Mouse (Mus musculus) megakaryocyte, embryonic 14.5 days (primary cell): ENCODE results near the gene Mapk10. TPM values are rescaled to one million over a fixed set of nuclear protein-coding genes. Genes with fewer than 3 reads are reported as not detected.

Experiments
- H3K27me3 ChIP-seq: replicated peaks from 2 replicates; pipeline ENCODE3; 2012; ENCODE audit warnings: inconsistent platforms
- H3K36me3 ChIP-seq: replicated peaks from 2 replicates; pipeline ENCODE3; 2012; ENCODE audit warnings: low read length, inconsistent platforms, mixed read lengths
- H3K4me1 ChIP-seq: 2 replicates; pipeline ENCODE4 v1.6.1; 2012; ENCODE audit warnings: inconsistent platforms
- H3K4me3 ChIP-seq: replicated peaks from 2 replicates; pipeline ENCODE3; 2012; ENCODE audit warnings: moderate library complexity, mild to moderate bottlenecking, inconsistent platforms
- H3K9me3 ChIP-seq: 2 replicates; pipeline ENCODE4 v1.6.1; 2012; ENCODE audit warnings: inconsistent platforms
- FLI1 ChIP-seq: IDR thresholded peaks from 2 replicates; pipeline ENCODE4 v1.6.1; 2012; ENCODE audit warnings: low read length, inconsistent platforms, mixed read lengths
- GATA1 ChIP-seq: IDR thresholded peaks from 3 replicates; pipeline ENCODE4 v1.6.1; 2012; ENCODE audit warnings: mixed read lengths, low read length, inconsistent platforms, borderline replicate concordance
- polyA plus RNA-seq: library from polyadenylated mRNA; stranded (reverse); fragments of >175 nt; gene quantifications from 2 replicates; pipeline ENCODE4 v1.2.3, GENCODE M21; 2012; ENCODE audit warnings: low replicate concordance; ENCODE audit not compliant: insufficient read depth

Gene Mapk10
- not detected in 2 replicates for polyA plus RNA-seq

- Histone ChIP-seq H3K4me3 (no peak within 1 kb of the TSS), H3K36me3 (no peaks in the 10 kb centered on the region), H3K4me1 (peaks cover 3% of the 10 kb centered on the region; the same call in 1 of the 2 replicates), H3K27me3 (no peaks in the 10 kb centered on the region), H3K9me3 (peaks cover 31% of the 10 kb centered on the region)
- no peak for TF ChIP-seq GATA1
- TF ChIP-seq FLI1: no peak
Measured at GRCm38 (mm10) chr5:103211101-103211848, at the start of gene Mapk10. Gene Mapk10 (minus strand): TSS chr5:103211334.

GRCm38 (mm10) chr5:103256144-103256543 lies 45.0 kb upstream of the Mapk10 start:
- Histone ChIP-seq H3K27me3 (no peaks in the 10 kb centered on the region), H3K4me1 (no peaks in the 10 kb centered on the region), H3K36me3 (no peaks in the 10 kb centered on the region), H3K4me3 (no peak overlapping the region), H3K9me3 (peaks cover 28% of the 10 kb centered on the region)
- no peak for TF ChIP-seq GATA1
- no peak for TF ChIP-seq FLI1

GRCm38 (mm10) chr5:103242430-103242829 lies 31.3 kb upstream of the Mapk10 start:
- Histone ChIP-seq H3K9me3 (peaks cover 8% of the 10 kb centered on the region), H3K36me3 (no peaks in the 10 kb centered on the region), H3K27me3 (no peaks in the 10 kb centered on the region), H3K4me1 (no peaks in the 10 kb centered on the region), H3K4me3 (no peak overlapping the region)
- no peak for TF ChIP-seq FLI1

GRCm38 (mm10) chr5:103231822-103232221 lies 20.7 kb upstream of the Mapk10 start:
- H3K4me1 ChIP-seq: no peaks in the 10 kb centered on the region
- H3K27me3 ChIP-seq: no peaks in the 10 kb centered on the region
- peaks cover 19% of the 10 kb centered on the region for H3K9me3 ChIP-seq
- H3K4me3 ChIP-seq: no peak overlapping the region
- TF ChIP-seq GATA1 (no peak), FLI1 (no peak)
- H3K36me3 ChIP-seq: no peaks in the 10 kb centered on the region

- TF ChIP-seq GATA1 (no peak), FLI1 (no peak)
- Histone ChIP-seq H3K4me3 (no peak overlapping the region), H3K9me3 (peaks cover 24% of the 10 kb centered on the region), H3K4me1 (no peaks in the 10 kb centered on the region), H3K27me3 (no peaks in the 10 kb centered on the region), H3K36me3 (no peaks in the 10 kb centered on the region)
Measured at GRCm38 (mm10) chr5:103230334-103230733, 19.2 kb upstream of the Mapk10 start.

- Histone ChIP-seq H3K4me1 (no peaks in the 10 kb centered on the region), H3K27me3 (no peaks in the 10 kb centered on the region), H3K9me3 (peaks cover 34% of the 10 kb centered on the region), H3K4me3 (no peak overlapping the region), H3K36me3 (no peaks in the 10 kb centered on the region)
- TF ChIP-seq FLI1 (no peak), GATA1 (no peak)
Measured at GRCm38 (mm10) chr5:103229321-103229720, 18.2 kb upstream of the Mapk10 start.

GRCm38 (mm10) chr5:103221997-103222396 lies 10.9 kb upstream of the Mapk10 start:
- Histone ChIP-seq H3K4me3 (no peak overlapping the region), H3K36me3 (no peaks in the 10 kb centered on the region), H3K9me3 (peaks cover 24% of the 10 kb centered on the region), H3K27me3 (no peaks in the 10 kb centered on the region), H3K4me1 (no peaks in the 10 kb centered on the region)
- TF ChIP-seq GATA1 (no peak), FLI1 (no peak)

- H3K27me3 ChIP-seq: no peaks in the 10 kb centered on the region
- TF ChIP-seq FLI1 (no peak), GATA1 (no peak)
- H3K4me1 ChIP-seq: peaks cover 3% of the 10 kb centered on the region; the same call in 1 of the 2 replicates
- H3K36me3 ChIP-seq: no peaks in the 10 kb centered on the region
- H3K9me3 ChIP-seq: peaks cover 30% of the 10 kb centered on the region
- no peak overlapping the region for H3K4me3 ChIP-seq
Measured at GRCm38 (mm10) chr5:103210644-103211043, 490 bp downstream of the Mapk10 start.

- Histone ChIP-seq H3K36me3 (no peaks in the 10 kb centered on the region), H3K4me3 (no peak overlapping the region), H3K4me1 (peaks cover 3% of the 10 kb centered on the region; the same call in 1 of the 2 replicates), H3K9me3 (peaks cover 34% of the 10 kb centered on the region), H3K27me3 (no peaks in the 10 kb centered on the region)
- TF ChIP-seq GATA1: no peak
- no peak for TF ChIP-seq FLI1
Measured at GRCm38 (mm10) chr5:103210018-103210417, 1.1 kb downstream of the Mapk10 start.

- peaks cover 34% of the 10 kb centered on the region for H3K9me3 ChIP-seq
Measured at GRCm38 (mm10) chr5:103209486-103209885, 1.6 kb downstream of the Mapk10 start.

GRCm38 (mm10) chr5:103208869-103209268 lies 2.3 kb downstream of the Mapk10 start:
- Histone ChIP-seq H3K36me3 (no peaks in the 10 kb centered on the region), H3K4me3 (no peak overlapping the region), H3K27me3 (no peaks in the 10 kb centered on the region), H3K9me3 (peaks cover 34% of the 10 kb centered on the region), H3K4me1 (peaks cover 3% of the 10 kb centered on the region; the same call in 1 of the 2 replicates)
- TF ChIP-seq GATA1: no peak
- no peak for TF ChIP-seq FLI1

More at GRCm38 (mm10) chr5:103209486-103209885, 1.6 kb downstream of the Mapk10 start:
- no peaks in the 10 kb centered on the region for H3K36me3 ChIP-seq
- no peak overlapping the region for H3K4me3 ChIP-seq
- TF ChIP-seq GATA1 (no peak), FLI1 (no peak)
- H3K27me3 ChIP-seq: no peaks in the 10 kb centered on the region
- H3K4me1 ChIP-seq: peaks cover 3% of the 10 kb centered on the region; the same call in 1 of the 2 replicates
